Mouse (Mus musculus): ENCODE data around the gene Samd14.

Gene Samd14

GRCm38 (mm10) chr11:95034902-95035301 is 25.2 kb downstream of the Samd14 start:
- DNase-seq (ENCODE audit: low read depth, low spot score) = no peak

- DNase-seq (ENCODE audit: low read depth, low spot score) = no peak
These were observed 26.8 kb downstream of the Samd14 start for GRCm38 (mm10) chr11:95036521-95036920.

- no peak for DNase-seq (ENCODE audit: low read depth, low spot score)
These were observed 27.6 kb downstream of the Samd14 start for GRCm38 (mm10) chr11:95037306-95037705.

GRCm38 (mm10) chr11:95038156-95038817 is 28.6 kb downstream of the Samd14 start:
- no peak for DNase-seq (ENCODE audit: low read depth, low spot score)

- DNase-seq (ENCODE audit: low read depth, low spot score) = no peak
These were observed 29.4 kb downstream of the Samd14 start for GRCm38 (mm10) chr11:95038818-95039655.

GRCm38 (mm10) chr11:95039766-95040165 is 30.1 kb downstream of the Samd14 start:
- DNase-seq (ENCODE audit: low read depth, low spot score) = no peak

- peak; percentile 19 for DNase-seq (ENCODE audit: low read depth, low spot score)
These were observed 30.9 kb downstream of the Samd14 start for GRCm38 (mm10) chr11:95040491-95041138.

- peak; percentile 92 for DNase-seq (ENCODE audit: low read depth, low spot score)
These were observed 31.5 kb downstream of the Samd14 start, which contains the start of gene Pdk2 for GRCm38 (mm10) chr11:95041139-95041609. Gene Pdk2, minus strand, starts transcription at chr11:95041354.

- peak; percentile 78 for DNase-seq (ENCODE audit: low read depth, low spot score)
These were observed 32.4 kb downstream of the Samd14 start for GRCm38 (mm10) chr11:95042096-95042495.

- DNase-seq (ENCODE audit: low read depth, low spot score) = no peak
These were observed 33.4 kb downstream of the Samd14 start for GRCm38 (mm10) chr11:95043060-95043459.

- no peak for DNase-seq (ENCODE audit: low read depth, low spot score)
These were observed 33.9 kb downstream of the Samd14 start for GRCm38 (mm10) chr11:95043608-95044007.

- DNase-seq (ENCODE audit: low read depth, low spot score) = no peak
These were observed 34.6 kb downstream of the Samd14 start for GRCm38 (mm10) chr11:95044185-95044870.

- peak; percentile 58 for DNase-seq (ENCODE audit: low read depth, low spot score)
These were observed 37.5 kb downstream of the Samd14 start for GRCm38 (mm10) chr11:95046980-95047680.

- DNase-seq (ENCODE audit: low read depth, low spot score) = no peak
These were observed 43.4 kb downstream of the Samd14 start for GRCm38 (mm10) chr11:95053062-95053461.

- DNase-seq (ENCODE audit: low read depth, low spot score) = no peak
These were observed 47.3 kb downstream of the Samd14 start for GRCm38 (mm10) chr11:95056768-95057501.

- DNase-seq (ENCODE audit: low read depth, low spot score) = no peak
These were observed 59.7 kb downstream of the Samd14 start for GRCm38 (mm10) chr11:95069226-95069957.

- DNase-seq (ENCODE audit: low read depth, low spot score) = no peak
These were observed 60.7 kb downstream of the Samd14 start for GRCm38 (mm10) chr11:95070140-95071107.

GRCm38 (mm10) chr11:95071266-95071665 is 61.6 kb downstream of the Samd14 start:
- no peak for DNase-seq (ENCODE audit: low read depth, low spot score)

Data from embryo, embryonic 11.5 days (tissue).